8 mouse cellular contexts compared by ENCODE assay signal in the genomic region with DNA sequence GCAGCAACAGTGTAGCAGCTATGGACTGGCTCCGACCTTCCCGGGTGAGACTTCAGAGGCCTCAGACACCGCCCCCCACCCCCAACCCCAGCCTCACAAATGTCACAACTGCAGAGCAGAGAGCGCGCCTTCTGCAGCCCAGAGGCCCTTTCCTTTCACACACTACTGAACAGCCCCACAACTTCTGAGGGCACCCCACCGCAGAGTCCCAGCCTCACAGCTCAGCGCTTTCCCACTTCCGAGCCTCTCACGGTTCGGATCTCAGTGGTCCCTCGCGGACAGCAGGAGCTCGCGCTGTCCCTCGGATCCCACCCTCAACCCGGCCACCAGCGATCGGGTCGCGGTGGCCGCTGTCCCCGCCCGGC. TPM values are rescaled to one million over a fixed set of nuclear protein-coding genes. Genes with fewer than 3 reads are reported as not detected.
DNase-seq lines count a peak whose midpoint lies in the region; ATAC-seq and TF ChIP-seq lines count a peak whose summit lies in the region.

No protein-coding gene starts in this region.

- TF ChIP-seq CTCF in brain, embryonic 14.5 days (IDR thresholded peaks at IDR 0.05; ENCODE audit: borderline replicate concordance, extremely low read depth, insufficient read depth, insufficient read length), result no peak

- 2% methylated on average over 23 of the region's 23 CpGs for WGBS in hindbrain, embryonic 14.5 days

- peak overlapping the region; percentile 79 for H3K27ac ChIP-seq in hindbrain, embryonic 14.5 days

- peak; percentile 60 for DNase-seq in embryo, embryonic 10 days (ENCODE audit: low spot score)
- no peak for DNase-seq in embryo, embryonic 9.5 days (ENCODE audit: extremely low spot score)
- DNase-seq in 3T3-L1 (ENCODE audit: low read depth, low spot score), result peak; percentile 34
- DNase-seq in brain, embryonic 14.5 days (ENCODE audit: low read depth), result peak; percentile 55
- peak; percentile 26 for DNase-seq in hindbrain, embryonic 14.5 days (ENCODE audit: low spot score)
- peak; percentile 64 to 77 for DNase-seq in thymus, adult 18-20 months
- DNase-seq in ovary, postnatal 14 days (ENCODE audit: low spot score), result no peak

- H3K9ac ChIP-seq in hindbrain, embryonic 14.5 days, result peak overlapping the region; percentile 89

- no peaks in the 10 kb centered on the region for H3K9me3 ChIP-seq in hindbrain, embryonic 14.5 days (ENCODE audit: control insufficient read depth, low read length)

- H3K36me3 ChIP-seq in hindbrain, embryonic 14.5 days (replicated peaks; ENCODE audit: control insufficient read depth, insufficient read depth), result no peaks in the 10 kb centered on the region

- TF ChIP-seq POLR2A in brain, embryonic 14.5 days (IDR thresholded peaks at IDR 0.05; ENCODE audit: borderline replicate concordance, extremely low read depth, insufficient read depth, insufficient read length, poor library complexity, severe bottlenecking), result no peak

- peaks cover 15% of the 10 kb centered on the region; the same call in 1 of the 2 replicates for H3K4me1 ChIP-seq in hindbrain, embryonic 14.5 days (replicated peaks; ENCODE audit: control insufficient read depth, insufficient read depth, low read length)

- ATAC-seq in hindbrain, embryonic 14.5 days (ENCODE audit: low FRiP score), result peak; percentile 45
- ATAC-seq in megakaryocyte-erythroid progenitor cell, adult 5-6 weeks (replicated peaks; ENCODE audit: low FRiP score, low TSS enrichment, poor library complexity, severe bottlenecking), result peak; percentile 5; the same call in 1 of the 2 replicates

- no peaks in the 10 kb centered on the region for H3K27me3 ChIP-seq in hindbrain, embryonic 14.5 days (ENCODE audit: control insufficient read depth, insufficient read depth, low read length)

- peak overlapping the region; percentile 98 for H3K4me2 ChIP-seq in hindbrain, embryonic 14.5 days (replicated peaks)

- peak overlapping the region; percentile 78 for H3K4me3 ChIP-seq in hindbrain, embryonic 14.5 days (replicated peaks; ENCODE audit: low read length)

RNA-seq across cellular contexts. Expression of gene Rhog, which starts 6.3 kb away (rescaled TPM):
- 12.5 and 18.0 TPM in 2 replicates for polyA plus RNA-seq in brain, embryonic 14.5 days (2012; rRNA removed)
- 20.3 and 20.5 TPM in 2 replicates for polyA plus RNA-seq in hindbrain, embryonic 14.5 days (2014; fragmentation: Nextera tagmentation; extraction: Ambion mirVana)
- total RNA-seq in megakaryocyte-erythroid progenitor cell, adult 5-6 weeks (2014; fragmentation: Nextera tagmentation), result 145 and 157 TPM in 2 replicates
- 20.5 and 38.6 TPM in 2 replicates for total RNA-seq in megakaryocyte-erythroid progenitor cell, adult 5-6 weeks (2017)

RNA-seq across cellular contexts. Expression of gene Stim1, which starts 18.1 kb away (rescaled TPM):
- polyA plus RNA-seq in brain, embryonic 14.5 days (2012; rRNA removed), result 18.6 and 22.9 TPM in 2 replicates
- 15.2 and 15.4 TPM in 2 replicates for polyA plus RNA-seq in hindbrain, embryonic 14.5 days (2014; fragmentation: Nextera tagmentation; extraction: Ambion mirVana)
- 23.4 and 37.7 TPM in 2 replicates for total RNA-seq in megakaryocyte-erythroid progenitor cell, adult 5-6 weeks (2014; fragmentation: Nextera tagmentation)
- total RNA-seq in megakaryocyte-erythroid progenitor cell, adult 5-6 weeks (2017), result 18.4 and 19.4 TPM in 2 replicates

RNA-seq across cellular contexts. Expression of gene Pgap2, which starts 39.5 kb away (rescaled TPM):
- polyA plus RNA-seq in brain, embryonic 14.5 days (2012; rRNA removed), result 59.4 and 67.0 TPM in 2 replicates
- 63.9 and 65.0 TPM in 2 replicates for polyA plus RNA-seq in hindbrain, embryonic 14.5 days (2014; fragmentation: Nextera tagmentation; extraction: Ambion mirVana)
- total RNA-seq in megakaryocyte-erythroid progenitor cell, adult 5-6 weeks (2014; fragmentation: Nextera tagmentation), result 40.0 and 41.2 TPM in 2 replicates
- total RNA-seq in megakaryocyte-erythroid progenitor cell, adult 5-6 weeks (2017), result 17.5 and 21.8 TPM in 2 replicates

RNA-seq across cellular contexts. Expression of gene Nup98, which starts 39.5 kb away (rescaled TPM):
- 18.7 and 26.0 TPM in 2 replicates for polyA plus RNA-seq in brain, embryonic 14.5 days (2012; rRNA removed)
- 24.4 and 25.8 TPM in 2 replicates for polyA plus RNA-seq in hindbrain, embryonic 14.5 days (2014; fragmentation: Nextera tagmentation; extraction: Ambion mirVana)
- 71.1 and 73.6 TPM in 2 replicates for total RNA-seq in megakaryocyte-erythroid progenitor cell, adult 5-6 weeks (2014; fragmentation: Nextera tagmentation)
- total RNA-seq in megakaryocyte-erythroid progenitor cell, adult 5-6 weeks (2017), result 50.4 and 59.9 TPM in 2 replicates

Comparison
In these comparisons a context has a peak if more than half of its experiments do, and no peak if none do; other contexts are left out.
1. DNase-seq: peak in embryo, embryonic 10 days (single experiment), 3T3-L1 (single experiment), brain, embryonic 14.5 days (single experiment), hindbrain, embryonic 14.5 days (single experiment) and thymus, adult 18-20 months (2 of 2); none in embryo, embryonic 9.5 days (single experiment) and ovary, postnatal 14 days (single experiment).